Mouse (Mus musculus): Measurements from ENCODE around the gene Hist2h3b. TPM values are rescaled to one million over a fixed set of nuclear protein-coding genes. Genes with fewer than 3 reads are reported as not detected.
"Not testable (repeated sequence)": the region's sequence is repeated elsewhere in the genome, so short reads cannot be mapped to it uniquely, and the experiment has no call there.

Hist2h3b gene
- total RNA-seq, 4 experiments from 2014 or later: 32.1 to 53.8 (median 35.1) TPM

GRCm38 (mm10) chr3:96238954-96239793, 29.3 kb upstream of the Hist2h3b start, which contains the start of gene Hist2h3c2:
Gene Hist2h3c2, minus strand, starts transcription at chr3:96239127.
- not testable (repeated sequence) for DNase-seq (ENCODE audit: low spot score in 2 of 2)

- DNase-seq (ENCODE audit: low spot score in 2 of 2): peak; percentile 94 to 99
These were observed 28.3 kb upstream of the Hist2h3b start, which contains the start of gene Hist2h2aa2 for GRCm38 (mm10) chr3:96239949-96240798. Gene Hist2h2aa2, minus strand, starts transcription at chr3:96240276.

GRCm38 (mm10) chr3:96240799-96241197, 27.7 kb upstream of the Hist2h3b start:
- DNase-seq (ENCODE audit: low spot score in 2 of 2): no peak

GRCm38 (mm10) chr3:96243921-96244572, 24.4 kb upstream of the Hist2h3b start:
- DNase-seq (ENCODE audit: low spot score in 2 of 2): no peak

- DNase-seq (ENCODE audit: low spot score in 2 of 2): peak; percentile 88
These were observed 23.2 kb upstream of the Hist2h3b start, which contains the start of gene Hist2h2aa1 for GRCm38 (mm10) chr3:96245003-96245886. Gene Hist2h2aa1, plus strand, starts transcription at chr3:96245497.

GRCm38 (mm10) chr3:96246018-96246417, 22.4 kb upstream of the Hist2h3b start:
- DNase-seq (ENCODE audit: low spot score in 2 of 2): not testable (repeated sequence)

GRCm38 (mm10) chr3:96246427-96246856, 22.0 kb upstream of the Hist2h3b start, which contains the start of gene Hist2h3c1:
Gene Hist2h3c1, plus strand, starts transcription at chr3:96246685.
- DNase-seq (ENCODE audit: low spot score in 2 of 2): not testable (repeated sequence)

GRCm38 (mm10) chr3:96247356-96248140, 20.9 kb upstream of the Hist2h3b start:
- DNase-seq (ENCODE audit: low spot score in 2 of 2): no peak

GRCm38 (mm10) chr3:96248141-96249033, 20.1 kb upstream of the Hist2h3b start:
- DNase-seq (ENCODE audit: low spot score in 2 of 2): no peak

- DNase-seq (ENCODE audit: low spot score in 2 of 2): no peak
These were observed 19.5 kb upstream of the Hist2h3b start for GRCm38 (mm10) chr3:96249034-96249345.

GRCm38 (mm10) chr3:96250890-96251289, 17.6 kb upstream of the Hist2h3b start:
- DNase-seq (ENCODE audit: low spot score in 2 of 2): no peak

GRCm38 (mm10) chr3:96251787-96252186, 16.7 kb upstream of the Hist2h3b start:
- no peak for DNase-seq (ENCODE audit: low spot score in 2 of 2)

GRCm38 (mm10) chr3:96254683-96255355, 13.6 kb upstream of the Hist2h3b start:
- no peak for DNase-seq (ENCODE audit: low spot score in 2 of 2)

- DNase-seq (ENCODE audit: low spot score in 2 of 2): no peak
These were observed 12.4 kb upstream of the Hist2h3b start for GRCm38 (mm10) chr3:96255926-96256593.

GRCm38 (mm10) chr3:96257190-96257589, 11.3 kb upstream of the Hist2h3b start:
- no peak for DNase-seq (ENCODE audit: low spot score in 2 of 2)

GRCm38 (mm10) chr3:96260220-96260619, 8.2 kb upstream of the Hist2h3b start:
- no peak for DNase-seq (ENCODE audit: low spot score in 2 of 2)

- no peak for DNase-seq (ENCODE audit: low spot score in 2 of 2)
These were observed 6.8 kb upstream of the Hist2h3b start for GRCm38 (mm10) chr3:96261623-96262022.
